Mouse (Mus musculus) small intestine, adult 2 months (tissue): Measurements from ENCODE around the gene 4930404N11Rik. TPM values are rescaled to one million over a fixed set of nuclear protein-coding genes. Genes with fewer than 3 reads are reported as not detected.

ENCODE experiments used
- H3K27ac ChIP-seq: fragments of 200-500 bp; 2 replicates; pipeline ENCODE4 v1.5.1; 2012; ENCODE audit warnings: low read depth, low read length, control low read depth, inconsistent platforms; ENCODE audit not compliant: insufficient read depth
- H3K27me3 ChIP-seq: fragments of 200-500 bp; 2 replicates; pipeline ENCODE4 v1.6.1; 2012; ENCODE audit warnings: mild to moderate bottlenecking, moderate library complexity, low read length, inconsistent platforms; ENCODE audit not compliant: control insufficient read depth, insufficient read depth
- H3K36me3 ChIP-seq: fragments of 200-500 bp; 2 replicates; pipeline ENCODE4 v1.6.1; 2012; ENCODE audit warnings: mild to moderate bottlenecking, low read length, control low read depth, inconsistent platforms; ENCODE audit not compliant: control insufficient read depth, insufficient read depth
- H3K4me1 ChIP-seq: fragments of 200-500 bp; 2 replicates; pipeline ENCODE4 v1.6.1; 2012; ENCODE audit warnings: low read length, inconsistent platforms, mixed read lengths; ENCODE audit not compliant: control insufficient read depth, insufficient read depth, insufficient read length
- H3K4me3 ChIP-seq: fragments of 200-500 bp; 2 replicates; pipeline ENCODE4 v1.5.1; 2012; ENCODE audit warnings: low read depth, mild to moderate bottlenecking, control low read depth, inconsistent platforms, low read length, moderate library complexity
- CTCF ChIP-seq: fragments of 200-500 bp; IDR thresholded peaks from 2 replicates; pipeline ENCODE4 v1.5.1; 2012; ENCODE audit warnings: low read depth, mild to moderate bottlenecking, control low read depth, inconsistent platforms, low read length, moderate library complexity, mixed read lengths; ENCODE audit not compliant: insufficient replicate concordance, insufficient read length; ENCODE audit errors: extremely low read depth
- POLR2A ChIP-seq: fragments of 200-500 bp; IDR thresholded peaks from 2 replicates; pipeline ENCODE4 v1.6.1; 2012; ENCODE audit warnings: low read depth, mild to moderate bottlenecking, control low read depth, inconsistent platforms, low read length, moderate library complexity
- WGBS: fragments of 180-500 bp; shearing (Covaris S2); methylation state at CpG from one replicate; pipeline ENCODE4 v1.1.7; 2018; 5-methylcytosine and 5-hydroxymethylcytosine counted together
- polyA plus RNA-seq: library from polyadenylated mRNA; depleted of rRNA; stranded (reverse); fragments of >200 nt; gene quantifications from 2 replicates; pipeline ENCODE4 v1.2.3, GENCODE M21; 2012

4930404N11Rik gene
- polyA plus RNA-seq, 1 experiment = 7.4 TPM

DNA sequence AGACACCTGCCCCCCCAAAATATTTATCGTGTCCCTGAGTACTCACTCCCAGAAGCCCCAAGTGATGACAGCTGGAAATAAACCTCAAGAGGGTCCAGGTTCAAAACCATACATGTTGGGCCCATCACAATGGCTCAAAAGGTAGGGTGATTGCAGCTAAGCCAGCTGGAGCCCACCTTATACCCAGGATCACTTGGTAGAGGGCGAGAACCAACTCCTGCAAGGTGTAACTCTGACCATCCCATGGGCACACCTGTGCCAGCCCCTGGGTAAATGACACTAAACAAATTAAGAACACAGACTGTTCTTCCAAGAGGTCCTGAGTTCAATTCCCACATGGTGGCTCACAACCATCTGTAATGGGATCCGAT lies 13.6 kb upstream of the 4930404N11Rik start:
- TF ChIP-seq POLR2A (no peak), CTCF (no peak)
- H3K4me3 ChIP-seq = peak overlapping the region; percentile 80
- 55% methylated on average over 3 of the region's 3 CpGs for WGBS
- peaks cover 21% of the 10 kb centered on the region; the same call in 1 of the 2 replicates for H3K4me1 ChIP-seq
- H3K27ac ChIP-seq = peak overlapping the region; percentile 18; the same call in 1 of the 2 replicates
- H3K36me3 ChIP-seq = 0 out of 2 replicates have a peak, but pooled peaks cover 2% of the 10 kb centered on the region
- no peaks in the 10 kb centered on the region for H3K27me3 ChIP-seq

DNA sequence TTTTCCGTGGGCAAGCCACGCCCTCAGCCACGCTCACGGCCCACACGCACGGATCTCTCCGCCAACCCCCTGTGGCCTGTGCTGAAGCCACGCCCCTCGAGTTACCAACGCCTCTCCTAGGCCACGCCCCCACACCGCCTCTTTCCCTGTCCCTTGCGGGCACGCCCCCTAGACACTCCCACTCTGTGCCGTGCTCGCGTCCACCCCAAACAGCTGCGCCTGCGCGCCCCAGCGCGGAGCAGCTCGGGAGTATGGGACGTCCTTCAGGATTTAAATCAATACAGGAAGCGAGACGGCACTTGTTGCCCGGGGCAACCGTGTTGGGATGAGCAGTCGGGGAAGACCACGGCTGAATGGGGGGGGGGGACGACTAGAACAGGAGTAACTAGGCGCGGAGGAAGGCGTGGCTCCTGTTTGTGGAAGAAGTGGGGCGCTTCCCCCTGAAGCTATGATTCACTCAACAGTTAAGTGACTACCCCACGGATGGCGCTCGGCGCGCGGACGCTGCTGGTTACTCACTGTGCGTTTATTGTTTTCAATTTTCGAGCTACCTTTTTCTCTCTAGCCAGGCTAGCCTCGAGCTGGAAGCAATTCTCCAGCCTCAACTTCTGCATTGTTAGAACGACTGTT lies 13.1 kb upstream of the 4930404N11Rik start:
- peak overlapping the region; percentile 86 for H3K4me3 ChIP-seq
- no peak; the same call in 1 of the 2 replicates for TF ChIP-seq POLR2A
- no peak for TF ChIP-seq CTCF
- no peaks in the 10 kb centered on the region for H3K27me3 ChIP-seq
- peak overlapping the region; percentile 18; the same call in 1 of the 2 replicates for H3K27ac ChIP-seq
- H3K36me3 ChIP-seq = peaks cover 5% of the 10 kb centered on the region
- 1% methylated on average over 46 of the region's 46 CpGs for WGBS
- H3K4me1 ChIP-seq = peaks cover 21% of the 10 kb centered on the region; the same call in 1 of the 2 replicates

DNA sequence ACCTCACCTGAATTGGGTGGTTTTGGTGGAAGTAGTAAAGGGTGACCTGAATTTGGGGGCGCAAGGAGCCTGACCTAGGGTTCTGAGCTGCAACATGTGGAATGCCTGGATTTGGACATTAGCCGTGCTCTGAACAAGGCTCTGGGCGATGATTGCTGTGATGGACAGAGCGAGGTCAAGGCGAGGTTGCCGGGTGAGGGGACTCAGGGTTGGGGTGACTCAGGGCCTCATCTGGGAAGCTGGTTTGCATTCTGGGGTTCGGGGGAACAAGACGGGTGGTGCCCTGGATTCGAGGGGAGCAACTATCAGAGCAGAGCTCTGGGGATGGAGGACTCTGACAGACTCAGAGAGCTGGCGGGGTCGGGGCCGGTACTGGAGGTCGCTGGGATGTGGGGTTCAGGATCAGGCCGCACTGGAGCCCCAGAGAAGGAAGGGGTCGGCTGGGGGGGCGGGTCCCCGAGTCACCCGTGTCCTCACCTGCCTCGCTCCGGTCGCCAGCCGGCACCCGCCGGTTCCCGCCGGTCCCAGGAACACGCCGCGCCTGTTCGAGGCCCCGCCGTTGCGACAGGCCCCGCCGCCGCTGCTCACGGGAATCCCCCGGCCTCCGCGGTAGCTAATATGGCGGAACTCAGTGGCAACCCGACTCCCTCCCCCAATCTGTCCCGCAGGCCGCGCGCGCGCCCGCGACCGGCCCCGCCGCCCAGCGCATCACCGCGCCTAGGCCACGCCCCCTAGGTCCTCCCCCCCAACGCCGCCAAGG lies 12.4 kb upstream of the 4930404N11Rik start, which contains the start of gene Fzr1:
Fzr1 (minus strand) TSS at position 724 of the 760 bp plus-strand sequence.
- WGBS = 1% methylated on average over 57 of the region's 59 CpGs
- Histone ChIP-seq H3K4me1 (peaks cover 21% of the 10 kb centered on the region; the same call in 1 of the 2 replicates), H3K36me3 (peaks cover 7% of the 10 kb centered on the region), H3K27me3 (no peaks in the 10 kb centered on the region), H3K27ac (peak within 1 kb of the TSS; percentile 18), H3K4me3 (peak within 1 kb of the TSS; percentile 86)
- TF ChIP-seq CTCF = no peak
- TF ChIP-seq POLR2A = peak; percentile 74

DNA sequence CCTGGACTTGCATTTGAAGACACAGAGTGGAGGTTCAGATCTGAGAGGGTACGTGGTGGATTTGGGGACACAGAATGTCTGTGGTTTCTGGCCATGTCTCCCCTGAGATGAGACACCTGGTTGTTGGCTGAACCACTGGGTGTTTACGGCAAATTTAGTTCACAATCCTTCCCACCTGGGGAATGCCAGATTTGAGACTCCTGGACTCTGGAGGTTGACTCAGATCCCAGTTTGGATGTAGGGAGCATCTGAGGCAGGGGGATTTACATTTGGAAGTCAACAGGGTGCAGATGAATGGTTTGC lies 11.7 kb upstream of the 4930404N11Rik start:
- Histone ChIP-seq H3K27me3 (no peaks in the 10 kb centered on the region), H3K27ac (peak overlapping the region; percentile 2; the same call in 1 of the 2 replicates), H3K4me1 (peaks cover 21% of the 10 kb centered on the region; the same call in 1 of the 2 replicates), H3K36me3 (peaks cover 7% of the 10 kb centered on the region), H3K4me3 (peak overlapping the region; percentile 86)
- WGBS = 18% methylated on average over 2 of the region's 2 CpGs
- TF ChIP-seq CTCF (no peak), POLR2A (no peak)

DNA sequence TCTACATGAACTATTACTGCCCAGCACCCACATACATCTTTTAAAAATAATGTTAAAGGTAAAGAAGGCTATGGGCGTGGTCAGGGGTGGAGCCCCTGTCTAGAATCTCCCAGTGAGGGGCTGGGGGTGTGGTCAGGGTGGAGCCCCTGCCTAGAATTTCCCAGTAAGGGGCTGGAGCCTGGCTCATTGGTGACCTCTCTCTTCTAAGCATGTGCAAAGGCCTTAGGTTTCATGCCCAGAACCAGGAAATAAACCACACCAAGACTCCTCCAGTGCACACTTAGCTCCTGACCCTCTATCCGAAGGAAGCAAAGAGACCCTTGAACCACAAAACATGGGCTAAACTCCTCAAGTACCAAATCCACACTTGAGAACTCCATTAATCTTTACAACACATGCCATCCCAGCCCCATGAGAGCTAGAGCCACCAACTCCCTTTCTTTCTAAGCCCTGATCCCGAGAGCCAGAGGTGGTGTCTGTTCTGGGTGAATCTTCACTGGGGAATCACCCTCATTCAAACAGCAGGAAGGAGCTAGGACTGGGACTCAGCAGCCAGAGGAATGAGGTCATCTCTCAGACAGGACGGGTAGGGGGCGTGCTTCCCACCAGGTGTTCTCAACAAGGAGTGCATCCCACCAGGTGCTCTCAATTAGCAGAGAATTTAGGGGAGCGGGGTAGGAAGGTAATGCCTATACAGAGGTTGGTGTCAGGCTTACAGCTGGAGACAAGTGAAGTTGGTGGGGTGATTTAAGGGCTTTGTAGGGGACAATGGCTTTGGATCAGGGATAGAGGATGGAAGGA lies 11.1 kb upstream of the 4930404N11Rik start:
- Histone ChIP-seq H3K36me3 (peaks cover 7% of the 10 kb centered on the region), H3K27me3 (no peaks in the 10 kb centered on the region), H3K4me1 (peaks cover 15% of the 10 kb centered on the region; the same call in 1 of the 2 replicates), H3K4me3 (peak overlapping the region; percentile 86), H3K27ac (peak overlapping the region; percentile 2)
- no peak for TF ChIP-seq POLR2A
- no peak for TF ChIP-seq CTCF
- WGBS = 26% methylated on average over 6 of the region's 6 CpGs

DNA sequence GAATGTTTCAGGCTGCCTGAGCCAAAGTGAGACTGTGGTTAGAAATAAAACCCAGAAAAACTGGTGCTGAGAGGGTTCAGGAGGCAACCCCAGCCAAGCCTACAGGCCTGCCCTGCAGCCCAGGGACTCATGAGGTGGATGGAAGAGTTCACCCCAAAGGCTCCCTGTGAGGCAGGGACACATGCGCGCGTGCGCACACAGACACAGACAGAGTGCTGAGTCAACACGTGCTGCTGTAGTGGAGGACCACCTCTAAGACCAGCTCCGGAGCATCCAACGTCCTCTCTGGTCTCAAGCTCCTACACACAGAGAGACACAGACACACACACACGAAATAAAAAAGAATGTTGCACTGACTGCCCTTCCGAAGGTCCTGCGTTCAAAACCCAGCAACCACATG lies 9.7 kb upstream of the 4930404N11Rik start:
- no peak overlapping the region for H3K27ac ChIP-seq
- H3K4me1 ChIP-seq = peaks cover 15% of the 10 kb centered on the region; the same call in 1 of the 2 replicates
- 91% methylated on average over 10 of the region's 10 CpGs for WGBS
- TF ChIP-seq POLR2A (no peak), CTCF (no peak)
- H3K4me3 ChIP-seq = no peak overlapping the region
- H3K36me3 ChIP-seq = peaks cover 17% of the 10 kb centered on the region
- H3K27me3 ChIP-seq = no peaks in the 10 kb centered on the region
